ENCODE assay signal across 9 mouse cellular contexts in genomic region chr12:83988483-83988882, GRCm38 (mm10). TPM values are rescaled to one million over a fixed set of nuclear protein-coding genes. Genes with fewer than 3 reads are reported as not detected.
DNase-seq lines count a peak whose midpoint lies in the region; ATAC-seq and TF ChIP-seq lines count a peak whose summit lies in the region.
"Had no signal": no experiment of that assay in that cellular context is flagged by ENCODE, and none has a peak within 500 bp of the region (broad histone marks: within the 10 kb centered on the region; RNA-seq: fewer than 3 reads in every experiment).

No protein-coding gene starts in this region.

- H3K4me1 ChIP-seq in erythroblast, embryonic 14.5 days (ENCODE audit: control insufficient read depth), result peaks cover 17% of the 10 kb centered on the region
- H3K4me1 ChIP-seq in spleen, adult 2 months (ENCODE audit: control insufficient read depth, insufficient read depth, insufficient read length), result peaks cover 4% of the 10 kb centered on the region; the same call in 1 of the 2 replicates
- peaks cover 3% of the 10 kb centered on the region; the same call in 1 of the 2 replicates for H3K4me1 ChIP-seq in limb, embryonic 14.5 days (ENCODE audit: control insufficient read depth, insufficient read depth, low read length)

- H3K4me3 ChIP-seq in erythroblast, embryonic 14.5 days (replicated peaks), result peak overlapping the region; percentile 68
- peak overlapping the region; percentile 69; the same call in 1 of the 2 replicates for H3K4me3 ChIP-seq in spleen, adult 2 months (ENCODE audit: extremely low read depth, insufficient read depth, insufficient read length)
- H3K4me3 ChIP-seq in limb, embryonic 14.5 days (replicated peaks; ENCODE audit: low read length), result peak overlapping the region; percentile 62

- peak overlapping the region; percentile 96 for H3K27ac ChIP-seq in spleen, adult 2 months (ENCODE audit: insufficient read depth, low read length)
- peak overlapping the region; percentile 94; the same call in 1 of the 2 replicates for H3K27ac ChIP-seq in limb, embryonic 14.5 days (replicated peaks; ENCODE audit: low read depth, low read length)

- H3K4me2 ChIP-seq in limb, embryonic 14.5 days (replicated peaks; ENCODE audit: low read depth, low read length, severe bottlenecking), result peak overlapping the region; percentile 53

- no peaks in the 10 kb centered on the region for H3K9me3 ChIP-seq in erythroblast, embryonic 14.5 days (ENCODE audit: control insufficient read depth, low read length)
- H3K9me3 ChIP-seq in limb, embryonic 14.5 days (ENCODE audit: control insufficient read depth, low read length), result no peaks in the 10 kb centered on the region

- no peak for DNase-seq in spleen, adult 2 months (ENCODE audit: low read depth in 1 of 2, low spot score in 2 of 2)
- no peak for DNase-seq in spleen, postnatal 36 days (ENCODE audit: low spot score in 2 of 2)
- DNase-seq in limb, embryonic 14.5 days (ENCODE audit: low spot score), result no peak
- DNase-seq in c-Kit-positive CD71-positive TER-119-positive erythroid progenitor cells, embryonic 14.5 days (ENCODE audit: low spot score), result no peak
- DNase-seq in right cerebral cortex, adult 2 months (ENCODE audit: low spot score in 2 of 2), result no peak

- H3K27me3 ChIP-seq in erythroblast, embryonic 14.5 days (ENCODE audit: control insufficient read depth), result peaks cover 2% of the 10 kb centered on the region; the same call in 1 of the 2 replicates
- H3K27me3 ChIP-seq in spleen, adult 2 months (ENCODE audit: control insufficient read depth, insufficient read depth, low read length), result no peaks in the 10 kb centered on the region
- H3K27me3 ChIP-seq in limb, embryonic 14.5 days (ENCODE audit: control insufficient read depth, insufficient read depth, low read length), result no peaks in the 10 kb centered on the region

- no peak for ATAC-seq in erythroblast, adult 5-6 weeks (replicated peaks; ENCODE audit: low FRiP score, poor library complexity, severe bottlenecking)
- no peak for ATAC-seq in limb, embryonic 14.5 days (ENCODE audit: low FRiP score, low read depth)
- ATAC-seq in activated CD4-positive, CD25-positive, alpha-beta regulatory T cell, adult 4 months, result no peak

- H3K36me3 ChIP-seq in erythroblast, embryonic 14.5 days (ENCODE audit: control insufficient read depth), result no peaks in the 10 kb centered on the region
- H3K36me3 ChIP-seq in spleen, adult 2 months (ENCODE audit: control insufficient read depth, insufficient read depth, low read length), result peaks cover 5% of the 10 kb centered on the region; the same call in 1 of the 2 replicates
- H3K36me3 ChIP-seq in limb, embryonic 14.5 days (ENCODE audit: control insufficient read depth, insufficient read depth, low read length), result no peaks in the 10 kb centered on the region; the same call in 1 of the 2 replicates

- H3K9ac ChIP-seq in limb, embryonic 14.5 days (ENCODE audit: low read depth, low read length, severe bottlenecking), result peak overlapping the region; percentile 85

- TF ChIP-seq POLR2A in spleen, adult 2 months (IDR thresholded peaks at IDR 0.05; ENCODE audit: low read depth, low read length), result no peak
- no peak for TF ChIP-seq POLR2A in limb, embryonic 14.5 days (IDR thresholded peaks at IDR 0.05; ENCODE audit: borderline replicate concordance, extremely low read depth, insufficient read depth, insufficient read length)

- TF ChIP-seq CTCF in spleen, adult 2 months (IDR thresholded peaks at IDR 0.05; ENCODE audit: extremely low read depth, insufficient read depth, insufficient read length, insufficient replicate concordance), result no peak

- WGBS in spleen, adult 2 months, result 54% methylated on average over 4 of the region's 4 CpGs
- WGBS in limb, embryonic 14.5 days, result 66% methylated on average over 4 of the region's 4 CpGs

RNA-seq across cellular contexts. Expression of gene Acot2, which starts 0.8 kb away (rescaled TPM):
- polyA plus RNA-seq in erythroblast, embryonic 14.5 days (2012), result 0.05 TPM in 1 of 2 replicates, not detected in the other
- 2.3 and 4.4 TPM in 2 replicates for total RNA-seq in erythroblast, adult 5-6 weeks (2015; ENCODE audit: low replicate concordance)
- total RNA-seq in erythroblast, adult 5-6 weeks (2017; ENCODE audit: low replicate concordance), result 1.5 and 3.5 TPM in 2 replicates
- polyA plus RNA-seq in spleen, adult 2 months (2012; rRNA removed), result 9.2 and 14.2 TPM in 2 replicates
- 6.8 and 7.1 TPM in 2 replicates for polyA plus RNA-seq in limb, embryonic 14.5 days (2012; rRNA removed)
- polyA plus RNA-seq in limb, embryonic 14.5 days (2014; fragmentation: Nextera tagmentation; extraction: Ambion mirVana), result 15.6 TPM in 2 replicates
- polyA plus RNA-seq in activated CD4-positive, CD25-positive, alpha-beta regulatory T cell, adult 4 months (2017; shearing (Covaris generic)), result 10 to 100 TPM; 24.2 to 34.4 TPM

RNA-seq across cellular contexts. Expression of gene Heatr4, which starts 3.8 kb away (rescaled TPM):
- polyA plus RNA-seq in erythroblast, embryonic 14.5 days (2012), result not detected in 2 replicates
- total RNA-seq in erythroblast, adult 5-6 weeks (2015; ENCODE audit: low replicate concordance), result not detected in 2 replicates
- total RNA-seq in erythroblast, adult 5-6 weeks (2017; ENCODE audit: low replicate concordance), result not detected in 2 replicates
- not detected in 2 replicates for polyA plus RNA-seq in spleen, adult 2 months (2012; rRNA removed)
- 0.03 TPM in 1 of 2 replicates, not detected in the other for polyA plus RNA-seq in limb, embryonic 14.5 days (2012; rRNA removed)
- polyA plus RNA-seq in limb, embryonic 14.5 days (2014; fragmentation: Nextera tagmentation; extraction: Ambion mirVana), result not detected in 2 replicates
- not detected for polyA plus RNA-seq in activated CD4-positive, CD25-positive, alpha-beta regulatory T cell, adult 4 months (2017; shearing (Covaris generic))
- total RNA-seq: hematopoietic stem cell, adult 5-6 weeks had no signal

RNA-seq across cellular contexts. Expression of gene Acot1, which starts 20.8 kb away (rescaled TPM):
- 0.01 and 0.05 TPM in 2 replicates for polyA plus RNA-seq in erythroblast, embryonic 14.5 days (2012)
- not detected in 2 replicates for total RNA-seq in erythroblast, adult 5-6 weeks (2015; ENCODE audit: low replicate concordance)
- total RNA-seq in erythroblast, adult 5-6 weeks (2017; ENCODE audit: low replicate concordance), result 2.4 TPM in 1 of 2 replicates, not detected in the other
- 2.2 and 2.8 TPM in 2 replicates for polyA plus RNA-seq in spleen, adult 2 months (2012; rRNA removed)
- 27.8 and 30.7 TPM in 2 replicates for polyA plus RNA-seq in limb, embryonic 14.5 days (2012; rRNA removed)
- polyA plus RNA-seq in limb, embryonic 14.5 days (2014; fragmentation: Nextera tagmentation; extraction: Ambion mirVana), result 54.2 and 56.5 TPM in 2 replicates
- polyA plus RNA-seq in activated CD4-positive, CD25-positive, alpha-beta regulatory T cell, adult 4 months (2017; shearing (Covaris generic)), result not detected

RNA-seq across cellular contexts. Expression of gene Riox1, which starts 38.1 kb away (rescaled TPM):
- 0.49 and 0.98 TPM in 2 replicates for polyA plus RNA-seq in erythroblast, embryonic 14.5 days (2012)
- total RNA-seq in erythroblast, adult 5-6 weeks (2015; ENCODE audit: low replicate concordance), result 5.4 and 6.3 TPM in 2 replicates
- total RNA-seq in erythroblast, adult 5-6 weeks (2017; ENCODE audit: low replicate concordance), result 3.3 and 3.9 TPM in 2 replicates
- 12.5 and 21.6 TPM in 2 replicates for polyA plus RNA-seq in spleen, adult 2 months (2012; rRNA removed)
- polyA plus RNA-seq in limb, embryonic 14.5 days (2012; rRNA removed), result 15.8 and 18.4 TPM in 2 replicates
- polyA plus RNA-seq in limb, embryonic 14.5 days (2014; fragmentation: Nextera tagmentation; extraction: Ambion mirVana), result 13.1 and 13.9 TPM in 2 replicates
- 1 to 10 TPM; 1.2 to 2.0 TPM for polyA plus RNA-seq in activated CD4-positive, CD25-positive, alpha-beta regulatory T cell, adult 4 months (2017; shearing (Covaris generic))

RNA-seq across cellular contexts. Expression of gene Acot4, which starts 49.7 kb away (rescaled TPM):
- 0.01 and 0.06 TPM in 2 replicates for polyA plus RNA-seq in erythroblast, embryonic 14.5 days (2012)
- not detected in 2 replicates for total RNA-seq in erythroblast, adult 5-6 weeks (2015; ENCODE audit: low replicate concordance)
- not detected in 2 replicates for total RNA-seq in erythroblast, adult 5-6 weeks (2017; ENCODE audit: low replicate concordance)
- 0.36 and 0.79 TPM in 2 replicates for polyA plus RNA-seq in spleen, adult 2 months (2012; rRNA removed)
- 0.23 TPM in 2 replicates for polyA plus RNA-seq in limb, embryonic 14.5 days (2012; rRNA removed)
- polyA plus RNA-seq in limb, embryonic 14.5 days (2014; fragmentation: Nextera tagmentation; extraction: Ambion mirVana), result 0.11 and 0.41 TPM in 2 replicates
- not detected for polyA plus RNA-seq in activated CD4-positive, CD25-positive, alpha-beta regulatory T cell, adult 4 months (2017; shearing (Covaris generic))
